ENCODE assay signal across 8 mouse cellular contexts in the genomic region with DNA sequence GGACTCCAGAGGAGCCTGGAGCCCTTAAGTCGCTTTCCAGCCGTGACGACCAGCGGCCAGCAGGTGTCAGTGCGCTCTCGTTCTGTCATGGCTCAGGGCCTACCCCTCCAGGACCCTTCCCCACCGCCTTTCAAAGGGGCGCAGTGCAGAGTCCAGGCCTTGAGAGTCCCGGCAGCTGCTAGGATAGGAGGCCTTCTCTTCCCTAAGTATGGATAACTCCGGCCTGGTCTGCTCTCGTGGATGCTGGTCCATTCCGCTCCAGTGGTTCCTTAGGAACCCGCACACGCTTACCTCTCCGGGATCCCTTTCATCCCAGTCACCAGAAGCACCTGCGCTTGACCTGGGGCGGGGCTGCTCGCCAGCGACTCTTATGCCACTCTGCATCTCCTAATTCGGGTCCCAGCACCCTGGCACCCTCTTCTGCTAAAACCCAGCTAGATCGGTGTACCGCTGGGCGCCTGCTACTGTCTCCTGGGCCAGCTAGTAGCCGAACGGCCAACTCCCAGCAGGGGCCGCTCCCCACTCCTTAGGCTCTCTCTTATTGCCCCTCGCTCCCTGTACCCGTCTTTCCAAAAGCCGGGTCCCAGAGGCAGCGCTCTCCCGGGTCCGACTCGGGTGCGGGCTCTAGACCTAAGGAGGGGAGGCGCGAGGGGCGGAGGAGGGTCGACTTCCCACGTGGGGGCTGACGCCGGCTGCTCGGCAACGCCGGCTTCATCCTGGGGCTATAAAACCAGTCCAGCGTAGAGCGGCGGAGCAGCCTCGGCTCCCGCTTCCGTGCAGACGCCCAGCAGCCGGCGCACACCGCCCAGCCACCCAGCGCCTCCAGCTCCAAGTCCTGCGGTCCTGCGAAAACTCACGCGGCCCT. TPM values are rescaled to one million over a fixed set of nuclear protein-coding genes. Genes with fewer than 3 reads are reported as not detected.
DNase-seq lines count a peak whose midpoint lies in the region; ATAC-seq and TF ChIP-seq lines count a peak whose summit lies in the region.

No protein-coding gene starts in this region.

- H3K4me3 ChIP-seq in MEL (ENCODE audit: control insufficient read depth in 1 of 2, insufficient read depth in 1 of 2, low read depth in 2 of 2, low read length in 2 of 2): peak overlapping the region; percentile 55 to 73
- peak overlapping the region; percentile 52 for H3K4me3 ChIP-seq in brown adipose tissue, adult 24 weeks (ENCODE audit: insufficient read depth, low read depth, low read length)
- H3K4me3 ChIP-seq in forebrain, embryonic 15.5 days: peak overlapping the region; percentile 65
- H3K4me3 ChIP-seq in hindbrain, embryonic 10.5 days: peak overlapping the region; percentile 60
- peak overlapping the region; percentile 47 for H3K4me3 ChIP-seq in lung, embryonic 14.5 days (ENCODE audit: low read depth, low read length)

- H3K79me2 ChIP-seq in MEL (ENCODE audit: control insufficient read depth, insufficient read depth, low read length, poor library complexity): no peaks in the 10 kb centered on the region; the same call in 1 of the 2 replicates

- no peaks in the 10 kb centered on the region for H3K4me1 ChIP-seq in MEL (ENCODE audit: control insufficient read depth in 1 of 2, insufficient read depth in 2 of 2, low read length in 2 of 2)
- 0 out of 2 replicates have a peak, but pooled peaks cover 9% of the 10 kb centered on the region for H3K4me1 ChIP-seq in brown adipose tissue, adult 24 weeks (ENCODE audit: control insufficient read depth, insufficient read depth, insufficient read length, low read length)
- peaks cover 38% of the 10 kb centered on the region for H3K4me1 ChIP-seq in forebrain, embryonic 15.5 days
- H3K4me1 ChIP-seq in hindbrain, embryonic 10.5 days (replicated peaks): peaks cover 45% of the 10 kb centered on the region
- H3K4me1 ChIP-seq in lung, embryonic 14.5 days (ENCODE audit: insufficient read depth): peaks cover 13% of the 10 kb centered on the region; the same call in 1 of the 2 replicates

- TF ChIP-seq CTCF in MEL (IDR thresholded peaks at IDR 0.05 in 2 of 3, conservative IDR thresholded peaks at IDR 0.05 in 1 of 3; ENCODE audit: control insufficient read depth in 1 of 3, insufficient read depth in 1 of 3, low read depth in 2 of 3, low read length in 3 of 3, poor library complexity in 1 of 3, severe bottlenecking in 1 of 3): peak; percentile 45 to 87 (median 66)
- TF ChIP-seq CTCF in lung, embryonic 14.5 days (IDR thresholded peaks at IDR 0.05; ENCODE audit: low read depth): peak; percentile 86

- WGBS in forebrain, embryonic 15.5 days: under 1% methylated on average over 59 of the region's 59 CpGs
- under 1% methylated on average over 59 of the region's 59 CpGs for WGBS in hindbrain, embryonic 10.5 days
- WGBS in lung, embryonic 14.5 days: under 1% methylated on average over 59 of the region's 59 CpGs

- H3K9ac ChIP-seq in MEL (ENCODE audit: control insufficient read depth, low read depth, low read length, poor library complexity, severe bottlenecking): peak overlapping the region; percentile 63
- peak overlapping the region; percentile 56 for H3K9ac ChIP-seq in forebrain, embryonic 15.5 days (replicated peaks)
- peak overlapping the region; percentile 38 for H3K9ac ChIP-seq in lung, embryonic 14.5 days

- H3K27me3 ChIP-seq in MEL (ENCODE audit: control insufficient read depth in 1 of 2, insufficient read depth in 2 of 2, low read length in 2 of 2): no peaks in the 10 kb centered on the region
- peaks cover 43% of the 10 kb centered on the region for H3K27me3 ChIP-seq in forebrain, embryonic 15.5 days
- peaks cover 53% of the 10 kb centered on the region for H3K27me3 ChIP-seq in hindbrain, embryonic 10.5 days (ENCODE audit: insufficient read depth, poor library complexity, severe bottlenecking)
- peaks cover 45% of the 10 kb centered on the region for H3K27me3 ChIP-seq in lung, embryonic 14.5 days (ENCODE audit: insufficient read depth, low read length)

- ATAC-seq in forebrain, embryonic 15.5 days (replicated peaks): peak; percentile 87
- peak; percentile 79 for ATAC-seq in lung, embryonic 14.5 days (ENCODE audit: insufficient read depth)

- peak overlapping the region; percentile 96 for H3K4me2 ChIP-seq in forebrain, embryonic 15.5 days (replicated peaks)
- H3K4me2 ChIP-seq in lung, embryonic 14.5 days: peak overlapping the region; percentile 89

- no peak for TF ChIP-seq EP300 in MEL (IDR thresholded peaks at IDR 0.05; ENCODE audit: low read depth in 1 of 2, low read length in 2 of 2)

- H3K9me3 ChIP-seq in MEL (replicated peaks; ENCODE audit: insufficient read depth, low read length): no peaks in the 10 kb centered on the region
- no peaks in the 10 kb centered on the region for H3K9me3 ChIP-seq in forebrain, embryonic 15.5 days
- H3K9me3 ChIP-seq in hindbrain, embryonic 10.5 days: no peaks in the 10 kb centered on the region
- H3K9me3 ChIP-seq in lung, embryonic 14.5 days (ENCODE audit: low read depth, low read length): no peaks in the 10 kb centered on the region

- no peak for TF ChIP-seq POLR2A in MEL (IDR thresholded peaks at IDR 0.05; ENCODE audit: control insufficient read depth in 1 of 2, insufficient read depth in 1 of 2, low read depth in 1 of 2, low read length in 2 of 2, poor library complexity in 1 of 2)

- H3K36me3 ChIP-seq in MEL (ENCODE audit: control insufficient read depth in 1 of 2, insufficient read depth in 2 of 2, low read length in 2 of 2): no peaks in the 10 kb centered on the region
- no peaks in the 10 kb centered on the region for H3K36me3 ChIP-seq in forebrain, embryonic 15.5 days
- no peaks in the 10 kb centered on the region for H3K36me3 ChIP-seq in hindbrain, embryonic 10.5 days
- no peaks in the 10 kb centered on the region for H3K36me3 ChIP-seq in lung, embryonic 14.5 days (ENCODE audit: insufficient read depth)

- H3K27ac ChIP-seq in MEL (ENCODE audit: control insufficient read depth, low read depth, low read length): no peak overlapping the region
- no peak overlapping the region for H3K27ac ChIP-seq in brown adipose tissue, adult 24 weeks (replicated peaks; ENCODE audit: low read depth, low read length)
- peak overlapping the region; percentile 50 for H3K27ac ChIP-seq in forebrain, embryonic 15.5 days (replicated peaks)
- peak overlapping the region; percentile 70 for H3K27ac ChIP-seq in hindbrain, embryonic 10.5 days
- H3K27ac ChIP-seq in lung, embryonic 14.5 days (ENCODE audit: low read depth): no peak overlapping the region

- DNase-seq in MEL (ENCODE audit: low read depth, low spot score): peak; percentile 73
- peak; percentile 86 for DNase-seq in hindbrain, embryonic 10.5 days (ENCODE audit: low spot score)
- peak; percentile 38 to 77 for DNase-seq in layer of hippocampus, adult 8-10 months (ENCODE audit: low spot score in 2 of 2)
- DNase-seq in lung, embryonic 14.5 days: peak; percentile 88
- DNase-seq in ovary, postnatal 14 days (ENCODE audit: low spot score): peak; percentile 60
- peak; percentile 72 for DNase-seq in yolk sac, embryonic 10.5 days (ENCODE audit: low spot score)

- TF ChIP-seq RAD21 in MEL (IDR thresholded peaks at IDR 0.05; ENCODE audit: low read depth, low read length): peak; percentile 71

TF ChIP-seq in MEL, 35 proteins besides CTCF, POLR2A, EP300 and RAD21 (continues in another document):
- TF ChIP-seq KAT2A (conservative IDR thresholded peaks at IDR 0.05; ENCODE audit: low read depth, low read length) (no peak), USF1 (IDR thresholded peaks at IDR 0.05; ENCODE audit: low read depth, low read length) (no peak), HCFC1 (IDR thresholded peaks at IDR 0.05; ENCODE audit: low read depth, low read length) (no peak), ZKSCAN1 (IDR thresholded peaks at IDR 0.05; ENCODE audit: low read depth, low read length) (no peak), SIN3A (IDR thresholded peaks at IDR 0.05; ENCODE audit: low read length) (no peak), MAFK (IDR thresholded peaks at IDR 0.05; ENCODE audit: borderline replicate concordance, low read depth, low read length) (no peak), TBP (IDR thresholded peaks at IDR 0.05; ENCODE audit: low read depth, low read length) (no peak), GABPA (IDR thresholded peaks at IDR 0.05; ENCODE audit: low read depth, low read length) (no peak), MAX (IDR thresholded peaks at IDR 0.05; ENCODE audit: low read length) (0 out of 2 replicates have a peak, but pooled peaks have one; percentile 13), ZMIZ1 (IDR thresholded peaks at IDR 0.05; ENCODE audit: low read depth, low read length) (0 out of 2 replicates have a peak, but pooled peaks have one; percentile 7), POLR2AphosphoS5 (IDR thresholded peaks at IDR 0.05; ENCODE audit: borderline replicate concordance, low read depth, low read length) (no peak), GATA1 (IDR thresholded peaks at IDR 0.05; ENCODE audit: low read depth, low read length) (no peak), POLR2AphosphoS2 (IDR thresholded peaks at IDR 0.05; ENCODE audit: low read length) (no peak), MYB (IDR thresholded peaks at IDR 0.05; ENCODE audit: low read depth, low read length) (no peak), E2F4 (IDR thresholded peaks at IDR 0.05; ENCODE audit: borderline replicate concordance, low read depth, low read length) (no peak), NRF1 (IDR thresholded peaks at IDR 0.05; ENCODE audit: insufficient read depth, low read depth, low read length, poor library complexity, severe bottlenecking) (no peak), BHLHE40 (IDR thresholded peaks at IDR 0.05; ENCODE audit: borderline replicate concordance, low read depth, low read length) (no peak), ELF1 (IDR thresholded peaks at IDR 0.05; ENCODE audit: low read depth, low read length) (no peak), SMC3 (IDR thresholded peaks at IDR 0.05; ENCODE audit: low read depth, low read length) (peak; percentile 69), CHD2 (IDR thresholded peaks at IDR 0.05; ENCODE audit: low read length) (no peak), TAL1 (IDR thresholded peaks at IDR 0.05; ENCODE audit: low read length) (no peak), TCF12 (IDR thresholded peaks at IDR 0.05; ENCODE audit: low read depth, low read length) (no peak; the same call in 1 of the 2 replicates), MAZ (IDR thresholded peaks at IDR 0.05; ENCODE audit: low read depth, low read length) (no peak)

RNA-seq across cellular contexts. Expression of gene Adra2a, which starts 0.8 kb away (rescaled TPM):
- total RNA-seq in MEL (2012; rRNA removed): 0.46 and 0.58 TPM in 2 replicates
- 1 to 10 TPM in 1 of 2 experiments, not detected in 1; 2.7 TPM for polyA plus RNA-seq in MEL (2012; ENCODE audit: insufficient read depth in 1 of 2, insufficient read length in 2 of 2, low read depth in 1 of 2, low replicate concordance in 2 of 2, missing spikeins in 1 of 2)
- not detected in 2 replicates for polyA plus RNA-seq in brown adipose tissue, adult 24 weeks (2012; ENCODE audit: insufficient read depth, insufficient read length, missing spikeins)
- 1.1 and 1.5 TPM in 2 replicates for polyA plus RNA-seq in forebrain, embryonic 15.5 days (2015; fragmentation: Nextera tagmentation; extraction: Ambion mirVana)
- polyA plus RNA-seq in hindbrain, embryonic 10.5 days (2016; fragmentation: Nextera tagmentation; extraction: Ambion mirVana): 0.65 and 1.8 TPM in 2 replicates
- total RNA-seq in layer of hippocampus, adult 8-10 months (2022): 10 to 100 TPM; 10.8 to 13.9 (median 13.1) TPM
- polyA plus RNA-seq in lung, embryonic 14.5 days (2014; fragmentation: Nextera tagmentation; extraction: Ambion mirVana): 0.09 and 0.31 TPM in 2 replicates

Comparison
In these comparisons a context has a peak if more than half of its experiments do, and no peak if none do; other contexts are left out.
1. H3K27ac ChIP-seq: peak in forebrain, embryonic 15.5 days (single experiment) and hindbrain, embryonic 10.5 days (single experiment); none in MEL (single experiment), brown adipose tissue, adult 24 weeks (single experiment) and lung, embryonic 14.5 days (single experiment).
2. Peak in every context shown above with its lines, with median percentiles within 50 percentile points of each other: DNase-seq, H3K4me3 ChIP-seq and H3K9ac ChIP-seq.